Mouse (Mus musculus) heart, embryonic 11.5 days (tissue): ENCODE data around the gene Mink1. TPM values are rescaled to one million over a fixed set of nuclear protein-coding genes. Genes with fewer than 3 reads are reported as not detected.

Experiments used
- ATAC-seq: fragments of 200-750 bp; cut with Nextera tagmentation; replicated peaks from 2 replicates; pipeline ENCODE4 v1.8.0; 2017; ENCODE audit warnings: moderate library complexity; ENCODE audit not compliant: insufficient number of reproducible peaks, low FRiP score, low TSS enrichment
- H3K27ac ChIP-seq: fragments of 300-500 bp; sonication (generic); 2 replicates; pipeline ENCODE4 v1.5.1; 2014; ENCODE audit warnings: mild to moderate bottlenecking, low read depth, low read length
- H3K27me3 ChIP-seq: fragments of 300-500 bp; sonication (generic); 2 replicates; pipeline ENCODE4 v1.6.1; 2014; ENCODE audit warnings: mild to moderate bottlenecking, low read length, mixed read lengths; ENCODE audit not compliant: control insufficient read depth, insufficient read depth
- H3K36me3 ChIP-seq: fragments of 300-500 bp; sonication (generic); 2 replicates; pipeline ENCODE4 v1.6.1; 2014; ENCODE audit warnings: mild to moderate bottlenecking, low read length, moderate library complexity, mixed read lengths; ENCODE audit not compliant: control insufficient read depth, insufficient read depth
- H3K4me1 ChIP-seq: fragments of 300-500 bp; sonication (generic); 2 replicates; pipeline ENCODE4 v1.6.1; 2014; ENCODE audit warnings: low read length; ENCODE audit not compliant: control insufficient read depth, insufficient read depth
- H3K4me2 ChIP-seq: fragments of 300-500 bp; sonication (generic); 2 replicates; pipeline ENCODE4 v1.6.1; 2014; ENCODE audit warnings: mild to moderate bottlenecking, moderate library complexity
- H3K4me3 ChIP-seq: fragments of 300-500 bp; sonication (generic); 2 replicates; pipeline ENCODE4 v1.5.1; 2014; ENCODE audit warnings: low read depth, low read length
- H3K9ac ChIP-seq: fragments of 300-500 bp; sonication (generic); 2 replicates; pipeline ENCODE4 v1.6.1; 2014; ENCODE audit warnings: mild to moderate bottlenecking, low read depth, low read length, moderate library complexity
- H3K9me3 ChIP-seq: fragments of 300-500 bp; sonication (generic); replicated peaks from 2 replicates; pipeline ENCODE4 v1.6.1; 2016; ENCODE audit warnings: low read length; ENCODE audit not compliant: control insufficient read depth
- WGBS: fragments of 180-500 bp; shearing (Covaris S2); extraction: QIAGEN DNeasy Blood & Tissue Kit; methylation state at CpG from one replicate; pipeline ENCODE4 v1.1.7; 2014; ENCODE audit not compliant: insufficient replicate concordance; 5-methylcytosine and 5-hydroxymethylcytosine counted together
- polyA plus RNA-seq: library from polyadenylated mRNA; unstranded; fragments of >200 nt; fragmentation: Nextera tagmentation; extraction: Ambion mirVana; gene quantifications from 2 replicates; pipeline ENCODE4 v1.2.1, GENCODE M21; 2014

Mink1 gene
- polyA plus RNA-seq, 1 experiment from 2014 or later, result 15.1 TPM

- peaks cover 35% of the 10 kb centered on the region for H3K4me1 ChIP-seq
- peak overlapping the region; percentile 27 for H3K4me2 ChIP-seq
- H3K36me3 ChIP-seq, result peaks cover 31% of the 10 kb centered on the region
- H3K9me3 ChIP-seq, result no peaks in the 10 kb centered on the region
- H3K27me3 ChIP-seq, result no peaks in the 10 kb centered on the region
- H3K4me3 ChIP-seq, result peak overlapping the region; percentile 11; the same call in 1 of the 2 replicates
- no peak overlapping the region for H3K27ac ChIP-seq
- peak overlapping the region; percentile 24; the same call in 1 of the 2 replicates for H3K9ac ChIP-seq
- no peak for ATAC-seq
- WGBS, result 66% methylated on average over 2 of the region's 2 CpGs
Observed at GRCm38 (mm10) chr11:70651391-70651790, 88.7 kb downstream of the Mink1 start.

GRCm38 (mm10) chr11:70652029-70652883 lies 89.6 kb downstream of the Mink1 start:
- peaks cover 43% of the 10 kb centered on the region for H3K4me1 ChIP-seq
- 0 out of 2 replicates have a peak overlapping the region, but pooled peaks have one; percentile 99 for H3K27ac ChIP-seq
- no peaks in the 10 kb centered on the region for H3K9me3 ChIP-seq
- WGBS, result 59% methylated on average over 12 of the region's 12 CpGs
- H3K27me3 ChIP-seq, result no peaks in the 10 kb centered on the region
- peak overlapping the region; percentile 82 for H3K4me2 ChIP-seq
- peak overlapping the region; percentile 100 for H3K4me3 ChIP-seq
- H3K9ac ChIP-seq, result peak overlapping the region; percentile 100
- H3K36me3 ChIP-seq, result peaks cover 31% of the 10 kb centered on the region
- no peak for ATAC-seq

GRCm38 (mm10) chr11:70652884-70653344 lies 90.2 kb downstream of the Mink1 start:
- no peaks in the 10 kb centered on the region for H3K9me3 ChIP-seq
- H3K36me3 ChIP-seq, result peaks cover 31% of the 10 kb centered on the region
- peak overlapping the region; percentile 100 for H3K4me3 ChIP-seq
- WGBS, result 45% methylated on average over 6 of the region's 6 CpGs
- peak overlapping the region; percentile 99 for H3K27ac ChIP-seq
- peaks cover 50% of the 10 kb centered on the region for H3K4me1 ChIP-seq
- H3K27me3 ChIP-seq, result no peaks in the 10 kb centered on the region
- ATAC-seq, result no peak
- peak overlapping the region; percentile 82 for H3K4me2 ChIP-seq
- peak overlapping the region; percentile 100 for H3K9ac ChIP-seq

GRCm38 (mm10) chr11:70653345-70654197 lies 90.9 kb downstream of the Mink1 start:
- no peaks in the 10 kb centered on the region for H3K27me3 ChIP-seq
- 0 out of 2 replicates have a peak, but pooled peaks have one; percentile 37 for ATAC-seq
- H3K9me3 ChIP-seq, result no peaks in the 10 kb centered on the region
- peak overlapping the region; percentile 100 for H3K9ac ChIP-seq
- peak overlapping the region; percentile 82 for H3K4me2 ChIP-seq
- H3K36me3 ChIP-seq, result peaks cover 31% of the 10 kb centered on the region
- H3K4me1 ChIP-seq, result peaks cover 52% of the 10 kb centered on the region
- peak overlapping the region; percentile 100 for H3K4me3 ChIP-seq
- peak overlapping the region; percentile 99 for H3K27ac ChIP-seq
- under 1% methylated on average over 58 of the region's 63 CpGs for WGBS

- H3K9ac ChIP-seq, result peak within 1 kb of the TSS; percentile 100
- no peaks in the 10 kb centered on the region for H3K27me3 ChIP-seq
- peaks cover 51% of the 10 kb centered on the region for H3K4me1 ChIP-seq
- peaks cover 26% of the 10 kb centered on the region for H3K36me3 ChIP-seq
- no peaks in the 10 kb centered on the region for H3K9me3 ChIP-seq
- H3K4me2 ChIP-seq, result peak within 1 kb of the TSS; percentile 82
- WGBS, result under 1% methylated on average over 52 of the region's 61 CpGs
- H3K27ac ChIP-seq, result peak within 1 kb of the TSS; percentile 99
- ATAC-seq, result peak; percentile 33; the same call in 1 of the 2 replicates
- peak within 1 kb of the TSS; percentile 100 for H3K4me3 ChIP-seq
Observed at GRCm38 (mm10) chr11:70654198-70654922, 91.7 kb downstream of the Mink1 start, which contains the start of gene Pfn1. Gene Pfn1, minus strand, starts transcription at chr11:70654644.

GRCm38 (mm10) chr11:70654923-70655570 lies 92.4 kb downstream of the Mink1 start:
- WGBS, result under 1% methylated on average over 43 of the region's 48 CpGs
- ATAC-seq, result peak; percentile 45; the same call in 1 of the 2 replicates

GRCm38 (mm10) chr11:70655571-70656455 lies 93.1 kb downstream of the Mink1 start:
- no peaks in the 10 kb centered on the region for H3K9me3 ChIP-seq
- peak; percentile 10; the same call in 1 of the 2 replicates for ATAC-seq
- peak overlapping the region; percentile 99 for H3K27ac ChIP-seq
- peaks cover 16% of the 10 kb centered on the region for H3K36me3 ChIP-seq
- H3K4me2 ChIP-seq, result peak overlapping the region; percentile 82
- peak overlapping the region; percentile 100 for H3K4me3 ChIP-seq
- peak overlapping the region; percentile 100 for H3K9ac ChIP-seq
- H3K27me3 ChIP-seq, result no peaks in the 10 kb centered on the region
- peaks cover 45% of the 10 kb centered on the region for H3K4me1 ChIP-seq
- under 1% methylated on average over 60 of the region's 61 CpGs for WGBS

More at GRCm38 (mm10) chr11:70654923-70655570, 92.4 kb downstream of the Mink1 start:
- peak overlapping the region; percentile 100 for H3K4me3 ChIP-seq
- peaks cover 50% of the 10 kb centered on the region for H3K4me1 ChIP-seq
- H3K27me3 ChIP-seq, result no peaks in the 10 kb centered on the region
- peaks cover 20% of the 10 kb centered on the region for H3K36me3 ChIP-seq
- peak overlapping the region; percentile 100 for H3K9ac ChIP-seq
- peak overlapping the region; percentile 82 for H3K4me2 ChIP-seq
- peak overlapping the region; percentile 99 for H3K27ac ChIP-seq
- no peaks in the 10 kb centered on the region for H3K9me3 ChIP-seq
